Mouse (Mus musculus): ENCODE results near the gene Ncapd2. TPM values are rescaled to one million over a fixed set of nuclear protein-coding genes. Genes with fewer than 3 reads are reported as not detected.

Ncapd2 gene
- polyA plus RNA-seq, 1 experiment from 2014 or later, result 67.6 TPM

DNA sequence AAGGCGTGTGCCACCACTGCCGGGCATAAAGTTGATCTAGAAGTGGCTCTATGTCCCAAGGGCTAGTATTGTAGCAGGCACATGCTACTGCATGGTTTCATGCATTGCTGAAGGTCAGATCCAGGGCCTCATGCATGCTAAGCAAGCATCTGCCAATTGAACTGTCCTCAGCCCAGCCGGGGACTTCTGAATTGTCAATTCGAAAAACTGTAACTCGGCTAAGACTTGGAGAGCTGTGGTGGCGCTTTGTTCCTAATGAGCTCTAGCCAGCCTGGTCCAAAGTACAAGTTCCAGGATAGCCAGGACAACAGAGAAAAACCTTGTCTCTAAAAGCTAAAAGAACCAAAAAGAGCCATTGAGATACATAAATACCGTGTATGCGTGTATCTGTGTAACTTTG, 72.1 kb downstream of the Ncapd2 start:
- Histone ChIP-seq H3K4me3 (ENCODE audit: low read depth, low read length) (no peak overlapping the region), H3K4me1 (ENCODE audit: control insufficient read depth, insufficient read depth, low read length) (no peaks in the 10 kb centered on the region), H3K4me2 (ENCODE audit: low read length) (no peak overlapping the region), H3K9me3 (replicated peaks; ENCODE audit: control insufficient read depth, low read length) (no peaks in the 10 kb centered on the region), H3K27me3 (replicated peaks; ENCODE audit: control insufficient read depth, insufficient read depth, low read length) (no peaks in the 10 kb centered on the region), H3K9ac (ENCODE audit: low read length) (no peak overlapping the region), H3K27ac (ENCODE audit: low read depth, low read length) (no peak overlapping the region), H3K36me3 (ENCODE audit: control insufficient read depth, insufficient read depth, low read length) (peaks cover 96% of the 10 kb centered on the region)
- 92% methylated on average over 8 of the region's 8 CpGs for WGBS
- ATAC-seq (no peak), DNase-seq (ENCODE audit: low spot score) (no peak)

Small RNA genes within 50 kb of the gene (microRNA-seq; reads per million reads assigned to microRNA genes)
- gene Mir3098 (0.93 reads per million), gene Mir8113 (not detected)

Other genes with a start within 250 kb of the Ncapd2 start
- gene Cops7a, start 226.2 kb downstream of the Ncapd2 start, polyA plus RNA-seq (2014; fragmentation: Nextera tagmentation; extraction: Ambion mirVana), result 96.5 and 105 TPM in 2 replicates
- 22.6 and 28.0 TPM in 2 replicates for gene Pianp, start 195.0 kb downstream of the Ncapd2 start, polyA plus RNA-seq (2014; fragmentation: Nextera tagmentation; extraction: Ambion mirVana)
- 8.4 and 9.8 TPM in 2 replicates for gene Zfp384, start 182.6 kb downstream of the Ncapd2 start, polyA plus RNA-seq (2014; fragmentation: Nextera tagmentation; extraction: Ambion mirVana)
- 178 and 181 TPM in 2 replicates for gene Ing4, start 151.9 kb downstream of the Ncapd2 start, polyA plus RNA-seq (2014; fragmentation: Nextera tagmentation; extraction: Ambion mirVana)
- gene Acrbp, start 142.0 kb downstream of the Ncapd2 start, polyA plus RNA-seq (2014; fragmentation: Nextera tagmentation; extraction: Ambion mirVana), result 10.2 and 14.8 TPM in 2 replicates
- gene Lpar5, start 123.8 kb downstream of the Ncapd2 start, polyA plus RNA-seq (2014; fragmentation: Nextera tagmentation; extraction: Ambion mirVana), result 0.21 and 0.81 TPM in 2 replicates
- 61.1 and 66.1 TPM in 2 replicates for gene Chd4, start 95.7 kb downstream of the Ncapd2 start, polyA plus RNA-seq (2014; fragmentation: Nextera tagmentation; extraction: Ambion mirVana)
- gene Nop2, start 59.8 kb downstream of the Ncapd2 start, polyA plus RNA-seq (2014; fragmentation: Nextera tagmentation; extraction: Ambion mirVana), result 46.8 and 52.7 TPM in 2 replicates
- gene Iffo1, start 46.5 kb downstream of the Ncapd2 start, polyA plus RNA-seq (2014; fragmentation: Nextera tagmentation; extraction: Ambion mirVana), result 10.8 and 13.4 TPM in 2 replicates
- 1,676 and 1,964 TPM in 2 replicates for gene Gapdh, start 25.2 kb downstream of the Ncapd2 start, polyA plus RNA-seq (2014; fragmentation: Nextera tagmentation; extraction: Ambion mirVana)
- gene Mrpl51, start 100 bp upstream of the Ncapd2 start, polyA plus RNA-seq (2014; fragmentation: Nextera tagmentation; extraction: Ambion mirVana), result 160 and 179 TPM in 2 replicates
- gene Vamp1, start 23.9 kb upstream of the Ncapd2 start, polyA plus RNA-seq (2014; fragmentation: Nextera tagmentation; extraction: Ambion mirVana), result 1.7 and 2.7 TPM in 2 replicates
- gene Tapbpl, start 40.2 kb upstream of the Ncapd2 start, polyA plus RNA-seq (2014; fragmentation: Nextera tagmentation; extraction: Ambion mirVana), result 1.8 and 2.6 TPM in 2 replicates
- 0.24 and 0.37 TPM in 2 replicates for gene Cd27, start 45.3 kb upstream of the Ncapd2 start, polyA plus RNA-seq (2014; fragmentation: Nextera tagmentation; extraction: Ambion mirVana)
- 0.15 TPM in 1 of 2 replicates, not detected in the other for gene Tuba3a, start 94.3 kb upstream of the Ncapd2 start, polyA plus RNA-seq (2014; fragmentation: Nextera tagmentation; extraction: Ambion mirVana)
- gene Ltbr, start 122.2 kb upstream of the Ncapd2 start, polyA plus RNA-seq (2014; fragmentation: Nextera tagmentation; extraction: Ambion mirVana), result 10.8 and 12.9 TPM in 2 replicates
- 0.29 and 0.37 TPM in 2 replicates for gene Scnn1a, start 129.0 kb upstream of the Ncapd2 start, polyA plus RNA-seq (2014; fragmentation: Nextera tagmentation; extraction: Ambion mirVana)
- gene Tnfrsf1a, start 157.7 kb upstream of the Ncapd2 start, polyA plus RNA-seq (2014; fragmentation: Nextera tagmentation; extraction: Ambion mirVana), result 14.2 and 16.2 TPM in 2 replicates
- gene Plekhg6, start 189.1 kb upstream of the Ncapd2 start, polyA plus RNA-seq (2014; fragmentation: Nextera tagmentation; extraction: Ambion mirVana), result 0.16 TPM in 1 of 2 replicates, not detected in the other

Measured in forebrain, embryonic 14.5 days (tissue).